Mouse (Mus musculus) liver, postnatal 0 days (tissue): Measurements from ENCODE around the gene Sostdc1. TPM values are rescaled to one million over a fixed set of nuclear protein-coding genes. Genes with fewer than 3 reads are reported as not detected.

ENCODE experiments used
- ATAC-seq: fragments of 200-750 bp; cut with Nextera tagmentation; 2 replicates; pipeline ENCODE4 v1.8.0; 2017; ENCODE audit warnings: mild to moderate bottlenecking, moderate library complexity
- DNase-seq: peaks from one replicate; pipeline ENCODE4 v3.0.0-alpha.2; 2016
- H3K27ac ChIP-seq: fragments of 300-500 bp; sonication (generic); 2 replicates; pipeline ENCODE4 v1.5.1; 2014; ENCODE audit warnings: antibody characterized with exemption, moderate library complexity, mild to moderate bottlenecking, low read depth
- H3K27me3 ChIP-seq: fragments of 300-500 bp; sonication (generic); 2 replicates; pipeline ENCODE4 v1.6.1; 2014; ENCODE audit warnings: low read length, control low read depth, mixed read lengths; ENCODE audit not compliant: insufficient read depth
- H3K36me3 ChIP-seq: fragments of 300-500 bp; sonication (generic); replicated peaks from 2 replicates; pipeline ENCODE4 v1.6.1; 2014; ENCODE audit warnings: mild to moderate bottlenecking, control low read depth, low read length, moderate library complexity, mixed read lengths; ENCODE audit not compliant: insufficient read depth
- H3K4me1 ChIP-seq: fragments of 300-500 bp; sonication (generic); 2 replicates; pipeline ENCODE4 v1.6.1; 2014; ENCODE audit warnings: antibody characterized with exemption, mild to moderate bottlenecking, control low read depth; ENCODE audit not compliant: insufficient read depth
- H3K4me2 ChIP-seq: fragments of 300-500 bp; sonication (generic); 2 replicates; pipeline ENCODE4 v1.6.1; 2014; ENCODE audit warnings: low read depth, mild to moderate bottlenecking, low read length, moderate library complexity, mixed read lengths
- H3K4me3 ChIP-seq: fragments of 300-500 bp; sonication (generic); 2 replicates; pipeline ENCODE4 v1.5.1; 2014; ENCODE audit warnings: low read depth, low read length
- H3K9ac ChIP-seq: fragments of 300-500 bp; sonication (generic); replicated peaks from 2 replicates; pipeline ENCODE4 v1.6.1; 2014; ENCODE audit warnings: mild to moderate bottlenecking, moderate library complexity
- H3K9me3 ChIP-seq: fragments of 300-500 bp; sonication (generic); 2 replicates; pipeline ENCODE4 v1.6.1; 2016; ENCODE audit warnings: mild to moderate bottlenecking, control low read depth, low read length, mixed read lengths
- CTCF ChIP-seq: sonication (generic); IDR thresholded peaks from 2 replicates; pipeline ENCODE4 v1.5.1; 2016; ENCODE audit warnings: antibody characterized with exemption, low read depth
- EP300 ChIP-seq: IDR thresholded peaks from 2 replicates; pipeline ENCODE4 v1.6.1; 2016; ENCODE audit warnings: antibody characterized with exemption, low read depth, mild to moderate bottlenecking
- WGBS: fragments of 180-500 bp; shearing (Covaris S2); extraction: QIAGEN DNeasy Blood & Tissue Kit; methylation state at CpG from one replicate; pipeline ENCODE4 v1.1.7; 2014; ENCODE audit not compliant: insufficient replicate concordance; 5-methylcytosine and 5-hydroxymethylcytosine counted together
- polyA plus RNA-seq: library from polyadenylated mRNA; unstranded; fragments of >200 nt; fragmentation: Nextera tagmentation; extraction: Ambion mirVana; gene quantifications from 2 replicates; pipeline ENCODE4 v1.2.1, GENCODE M21; 2015

Gene Sostdc1
- polyA plus RNA-seq, 1 experiment from 2014 or later: 0.06 TPM

GRCm38 (mm10) chr12:36302905-36303642 is 10.9 kb upstream of the Sostdc1 start:
- no peak overlapping the region for H3K4me3 ChIP-seq
- no peak overlapping the region for H3K4me2 ChIP-seq

GRCm38 (mm10) chr12:36308737-36309420 is 5.1 kb upstream of the Sostdc1 start:
- Histone ChIP-seq H3K4me1 (no peaks in the 10 kb centered on the region), H3K9me3 (no peaks in the 10 kb centered on the region), H3K27ac (0 out of 2 replicates have a peak overlapping the region, but pooled peaks have one; percentile 23), H3K27me3 (no peaks in the 10 kb centered on the region), H3K4me2 (no peak overlapping the region), H3K9ac (no peak overlapping the region), H3K36me3 (no peaks in the 10 kb centered on the region), H3K4me3 (no peak overlapping the region)
- DNase-seq: no peak
- WGBS: 38% methylated on average over 6 of the region's 6 CpGs
- ATAC-seq: no peak
- no peak for TF ChIP-seq CTCF
- no peak for TF ChIP-seq EP300

More at GRCm38 (mm10) chr12:36302905-36303642, 10.9 kb upstream of the Sostdc1 start:
- TF ChIP-seq CTCF (no peak), EP300 (no peak)
- Histone ChIP-seq H3K27me3 (no peaks in the 10 kb centered on the region), H3K27ac (no peak overlapping the region), H3K4me1 (no peaks in the 10 kb centered on the region), H3K9ac (no peak overlapping the region), H3K36me3 (no peaks in the 10 kb centered on the region), H3K9me3 (no peaks in the 10 kb centered on the region)
- no peak for ATAC-seq
- DNase-seq: no peak
- WGBS: 82% methylated on average over 8 of the region's 8 CpGs

- no peak overlapping the region for H3K4me2 ChIP-seq
- H3K9ac ChIP-seq: no peak overlapping the region
- H3K27me3 ChIP-seq: peaks cover 3% of the 10 kb centered on the region; the same call in 1 of the 2 replicates
- H3K36me3 ChIP-seq: no peaks in the 10 kb centered on the region
- TF ChIP-seq CTCF: no peak
- no peak for TF ChIP-seq EP300
- H3K4me3 ChIP-seq: no peak overlapping the region
- 0 out of 2 replicates have a peak, but pooled peaks cover 3% of the 10 kb centered on the region for H3K4me1 ChIP-seq
- ATAC-seq (no peak), DNase-seq (no peak)
- WGBS: 41% methylated on average over 2 of the region's 2 CpGs
- no peak overlapping the region for H3K27ac ChIP-seq
- no peaks in the 10 kb centered on the region for H3K9me3 ChIP-seq
Observed at GRCm38 (mm10) chr12:36313015-36313414, 924 bp upstream of the Sostdc1 start.

- Histone ChIP-seq H3K9me3 (no peaks in the 10 kb centered on the region), H3K4me2 (no peak overlapping the region), H3K27ac (no peak overlapping the region), H3K36me3 (no peaks in the 10 kb centered on the region), H3K9ac (no peak overlapping the region), H3K4me3 (no peak overlapping the region), H3K4me1 (0 out of 2 replicates have a peak, but pooled peaks cover 3% of the 10 kb centered on the region), H3K27me3 (peaks cover 3% of the 10 kb centered on the region; the same call in 1 of the 2 replicates)
- DNase-seq: no peak
- 72% methylated on average over 7 of the region's 7 CpGs for WGBS
- no peak for ATAC-seq
- no peak for TF ChIP-seq CTCF
- no peak for TF ChIP-seq EP300
Observed at GRCm38 (mm10) chr12:36314446-36314845, 507 bp downstream of the Sostdc1 start.

GRCm38 (mm10) chr12:36315527-36315926 is 1.6 kb downstream of the Sostdc1 start:
- DNase-seq (no peak), ATAC-seq (no peak)
- Histone ChIP-seq H3K9ac (no peak overlapping the region), H3K27me3 (peaks cover 3% of the 10 kb centered on the region; the same call in 1 of the 2 replicates), H3K4me1 (0 out of 2 replicates have a peak, but pooled peaks cover 3% of the 10 kb centered on the region), H3K27ac (no peak overlapping the region), H3K4me2 (no peak overlapping the region), H3K4me3 (no peak overlapping the region), H3K36me3 (no peaks in the 10 kb centered on the region), H3K9me3 (no peaks in the 10 kb centered on the region)
- WGBS: 74% methylated on average over 3 of the region's 3 CpGs
- TF ChIP-seq EP300 (no peak), CTCF (no peak)

GRCm38 (mm10) chr12:36316056-36316455 is 2.1 kb downstream of the Sostdc1 start:
- 67% methylated on average over 3 of the region's 3 CpGs for WGBS
- DNase-seq: no peak
- H3K27ac ChIP-seq: no peak overlapping the region
- no peak overlapping the region for H3K9ac ChIP-seq
- H3K4me1 ChIP-seq: 0 out of 2 replicates have a peak, but pooled peaks cover 3% of the 10 kb centered on the region
- no peak overlapping the region for H3K4me3 ChIP-seq
- no peak for ATAC-seq
- H3K9me3 ChIP-seq: no peaks in the 10 kb centered on the region
- no peaks in the 10 kb centered on the region for H3K36me3 ChIP-seq
- H3K4me2 ChIP-seq: no peak overlapping the region
- no peak for TF ChIP-seq EP300
- H3K27me3 ChIP-seq: peaks cover 3% of the 10 kb centered on the region; the same call in 1 of the 2 replicates
